Mouse (Mus musculus): ENCODE measurements around the gene Tmem260. TPM values are rescaled to one million over a fixed set of nuclear protein-coding genes. Genes with fewer than 3 reads are reported as not detected.
A peak's percentile ranks its signal among the peaks of the same experiment; 100 is the strongest.

Gene Tmem260
- total RNA-seq, 2 experiments from 2014 or later = 4.6 to 8.9 TPM

- ATAC-seq (replicated peaks; ENCODE audit: low FRiP score, poor library complexity, severe bottlenecking) = peak; percentile 93
These were observed 92.2 kb downstream of the Tmem260 start for GRCm38 (mm10) chr14:48537795-48538766.

GRCm38 (mm10) chr14:48545166-48545565, 99.2 kb downstream of the Tmem260 start:
- ATAC-seq (replicated peaks; ENCODE audit: low FRiP score, poor library complexity, severe bottlenecking) = no peak

GRCm38 (mm10) chr14:48546009-48546408, 100.1 kb downstream of the Tmem260 start:
- no peak for ATAC-seq (replicated peaks; ENCODE audit: low FRiP score, poor library complexity, severe bottlenecking)

DNA sequence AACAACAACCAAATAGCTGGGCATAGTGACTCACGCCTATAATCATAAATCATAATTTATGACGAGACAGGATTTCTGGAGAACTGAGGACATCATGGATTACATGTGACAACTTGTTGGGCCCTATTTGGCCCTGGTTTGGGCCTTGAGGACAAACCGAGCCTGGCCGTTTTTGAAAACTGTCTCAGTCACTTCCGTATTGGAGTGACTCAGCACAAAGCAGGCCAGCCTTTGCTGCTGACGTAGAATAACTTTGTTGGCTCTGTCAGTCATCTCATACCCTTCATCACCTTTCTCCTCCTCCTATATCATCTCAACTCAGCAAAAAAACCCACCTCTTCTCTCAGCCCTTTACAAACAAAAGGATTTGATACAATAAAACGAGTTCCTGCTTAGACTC, 103.8 kb downstream of the Tmem260 start:
- peak; percentile 67; the same call in 1 of the 2 replicates for ATAC-seq (replicated peaks; ENCODE audit: low FRiP score, poor library complexity, severe bottlenecking)

DNA sequence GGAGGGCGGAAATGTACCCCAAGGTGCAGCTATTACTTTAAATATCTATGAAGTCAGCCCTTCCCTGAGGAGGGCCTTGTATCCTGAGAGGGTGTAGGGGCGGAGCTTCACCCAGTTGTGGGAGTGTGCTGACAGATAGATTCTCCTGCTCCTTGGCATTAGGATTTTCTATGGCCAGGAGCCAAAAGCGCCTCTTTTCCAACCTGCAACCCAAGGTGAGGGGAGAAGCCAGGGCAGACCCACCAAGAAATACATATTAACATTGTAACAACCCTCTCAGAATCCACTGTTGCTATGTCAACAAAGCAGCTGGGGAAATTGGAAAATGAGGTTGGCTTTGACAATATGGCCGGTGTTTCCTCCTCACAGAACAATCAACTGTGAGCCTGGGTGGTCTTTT, 107.3 kb downstream of the Tmem260 start:
- no peak for ATAC-seq (replicated peaks; ENCODE audit: low FRiP score, poor library complexity, severe bottlenecking)

GRCm38 (mm10) chr14:48553754-48554153, 107.8 kb downstream of the Tmem260 start:
- no peak for ATAC-seq (replicated peaks; ENCODE audit: low FRiP score, poor library complexity, severe bottlenecking)

DNA sequence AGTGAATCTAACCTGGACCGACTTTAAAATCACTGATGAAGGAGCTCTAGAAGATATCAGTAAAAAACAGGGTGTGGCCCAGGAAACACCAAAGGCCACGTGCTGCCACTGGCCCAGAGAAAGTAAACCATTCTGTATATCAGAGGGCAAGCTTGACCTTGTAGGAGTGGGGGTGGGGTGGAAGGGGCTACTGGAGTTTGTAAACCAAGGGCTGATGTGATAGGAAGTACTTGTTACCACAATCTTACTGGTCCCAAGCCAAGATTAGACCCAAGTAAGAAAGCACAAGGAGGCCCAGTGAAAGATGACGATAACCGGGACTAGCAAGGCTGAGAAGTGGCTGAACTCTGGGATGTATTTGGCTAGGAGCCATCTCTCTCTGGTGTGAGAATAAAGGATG, 113.1 kb downstream of the Tmem260 start:
- no peak for ATAC-seq (replicated peaks; ENCODE audit: low FRiP score, poor library complexity, severe bottlenecking)

- no peak for ATAC-seq (replicated peaks; ENCODE audit: low FRiP score, poor library complexity, severe bottlenecking)
These were observed 113.8 kb downstream of the Tmem260 start for GRCm38 (mm10) chr14:48559736-48560135.

GRCm38 (mm10) chr14:48566596-48566995, 120.7 kb downstream of the Tmem260 start:
- no peak for ATAC-seq (replicated peaks; ENCODE audit: low FRiP score, poor library complexity, severe bottlenecking)

Other genes starting within 250 kb of the Tmem260 start
- gene Otx2, start 227.7 kb downstream of the Tmem260 start, total RNA-seq (2015; ENCODE audit: low replicate concordance) = not detected in 2 replicates
- not detected in 2 replicates for gene Otx2, start 227.7 kb downstream of the Tmem260 start, total RNA-seq (2017; ENCODE audit: low replicate concordance)